Mouse (Mus musculus): Measurements from ENCODE around the gene Mpig6b. TPM values are rescaled to one million over a fixed set of nuclear protein-coding genes. Genes with fewer than 3 reads are reported as not detected.

Gene Mpig6b
- polyA plus RNA-seq, 1 experiment from 2014 or later: 0.21 TPM

- WGBS: 67% methylated on average over 8 of the region's 8 CpGs
- DNase-seq (peak; percentile 21), ATAC-seq (ENCODE audit: low FRiP score, low TSS enrichment) (no peak)
Measured at GRCm38 (mm10) chr17:35090166-35090932, 24.4 kb upstream of the Mpig6b start.

DNA sequence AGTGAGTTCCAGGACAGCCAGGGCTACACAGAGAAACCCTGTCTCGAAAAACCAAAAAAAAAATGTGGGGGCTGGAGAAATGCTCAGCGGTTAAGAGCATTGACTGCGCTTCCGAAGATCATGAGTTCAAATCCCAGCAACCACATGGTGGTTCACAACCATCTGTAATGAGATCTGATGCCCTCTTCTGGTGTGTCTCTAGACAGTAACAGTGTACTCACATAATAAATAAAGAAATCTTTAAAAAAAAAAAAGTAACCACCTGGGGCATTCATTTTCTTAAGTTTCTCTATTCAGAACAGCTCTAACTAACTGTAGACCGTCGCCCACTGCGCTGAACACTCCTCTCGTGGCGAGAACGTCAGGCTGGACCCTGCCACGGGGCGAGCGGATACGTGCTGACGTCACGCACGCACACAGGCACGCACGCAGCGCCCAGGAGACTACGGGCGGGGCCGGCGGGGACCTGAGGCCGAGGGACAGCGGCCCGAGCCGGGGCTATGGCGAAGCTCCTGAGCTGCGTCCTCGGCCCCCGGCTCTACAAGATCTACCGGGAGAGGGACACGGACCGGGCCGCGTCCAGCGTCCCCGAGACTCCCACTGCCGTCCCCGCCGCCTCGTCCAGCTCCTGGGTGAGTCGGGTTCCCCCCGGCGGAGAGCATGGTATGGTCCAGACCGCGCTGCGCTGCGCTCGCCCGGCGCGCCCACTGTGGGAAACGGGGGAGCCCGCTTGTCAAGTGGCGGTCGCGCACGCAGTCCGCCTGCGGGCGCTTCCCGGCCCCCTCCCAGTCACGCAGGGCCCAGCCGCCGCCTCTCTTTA is 23.1 kb upstream of the Mpig6b start, which contains the start of gene Abhd16a:
TSS of gene Abhd16a (plus strand) at position 439 of the 820 bp plus-strand sequence.
- peak within 1 kb of the TSS; percentile 98 for H3K27ac ChIP-seq (replicated peaks; ENCODE audit: low read depth, low read length)
- ATAC-seq (ENCODE audit: low FRiP score, low TSS enrichment): peak; percentile 98
- no peaks in the 10 kb centered on the region for H3K9me3 ChIP-seq (ENCODE audit: control insufficient read depth, low read length)
- H3K36me3 ChIP-seq (ENCODE audit: control insufficient read depth, insufficient read depth, low read length): peaks cover 26% of the 10 kb centered on the region
- DNase-seq: peak; percentile 97
- WGBS: 3% methylated on average over 66 of the region's 67 CpGs
- H3K9ac ChIP-seq (replicated peaks; ENCODE audit: low read length): peak within 1 kb of the TSS; percentile 93
- no peaks in the 10 kb centered on the region for H3K27me3 ChIP-seq (ENCODE audit: control insufficient read depth, insufficient read depth, low read length)
- H3K4me3 ChIP-seq (replicated peaks; ENCODE audit: low read depth, low read length): peak within 1 kb of the TSS; percentile 61
- H3K4me1 ChIP-seq (ENCODE audit: control insufficient read depth, insufficient read depth, low read length): peaks cover 12% of the 10 kb centered on the region
- H3K4me2 ChIP-seq (ENCODE audit: low read length): peak within 1 kb of the TSS; percentile 76

More at GRCm38 (mm10) chr17:35090166-35090932, 24.4 kb upstream of the Mpig6b start:
- Histone ChIP-seq H3K27ac (replicated peaks; ENCODE audit: low read depth, low read length) (peak overlapping the region; percentile 45; the same call in 1 of the 2 replicates), H3K36me3 (ENCODE audit: control insufficient read depth, insufficient read depth, low read length) (peaks cover 38% of the 10 kb centered on the region), H3K4me1 (ENCODE audit: control insufficient read depth, insufficient read depth, low read length) (peaks cover 12% of the 10 kb centered on the region), H3K4me3 (replicated peaks; ENCODE audit: low read depth, low read length) (peak overlapping the region; percentile 61), H3K4me2 (ENCODE audit: low read length) (peak overlapping the region; percentile 76), H3K27me3 (ENCODE audit: control insufficient read depth, insufficient read depth, low read length) (no peaks in the 10 kb centered on the region), H3K9me3 (ENCODE audit: control insufficient read depth, low read length) (no peaks in the 10 kb centered on the region), H3K9ac (replicated peaks; ENCODE audit: low read length) (peak overlapping the region; percentile 93)

DNA sequence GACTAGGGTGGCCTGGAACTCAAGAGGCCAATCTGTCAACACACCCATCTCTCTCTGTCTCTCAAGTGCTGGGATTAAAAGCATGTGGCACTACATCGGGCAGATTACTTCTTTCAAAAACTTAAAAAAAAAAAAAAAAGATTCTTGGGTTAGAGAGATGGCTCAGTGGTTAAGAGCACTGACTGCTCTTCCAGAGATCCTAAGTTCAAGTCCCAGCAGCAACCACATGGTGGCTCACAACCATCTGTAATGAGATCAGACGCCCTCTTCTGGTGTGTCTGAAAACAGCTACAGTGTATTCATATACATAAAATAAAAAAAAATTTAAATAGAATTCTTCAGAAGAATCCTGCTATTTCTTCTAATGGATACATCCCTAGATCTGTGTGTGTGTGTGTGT is 22.2 kb upstream of the Mpig6b start:
- WGBS: 53% methylated on average over 2 of the region's 2 CpGs
- H3K4me2 ChIP-seq (ENCODE audit: low read length): no peak overlapping the region
- H3K27ac ChIP-seq (replicated peaks; ENCODE audit: low read depth, low read length): no peak overlapping the region

GRCm38 (mm10) chr17:35085208-35085865 is 19.4 kb upstream of the Mpig6b start, which contains the start of gene Ly6g6f:
TSS of gene Ly6g6f (minus strand) at chr17:35085610.
- ATAC-seq (ENCODE audit: low FRiP score, low TSS enrichment) (no peak), DNase-seq (no peak)
- H3K4me3 ChIP-seq (replicated peaks; ENCODE audit: low read depth, low read length): no peak within 1 kb of the TSS
- no peak within 1 kb of the TSS for H3K9ac ChIP-seq (replicated peaks; ENCODE audit: low read length)
- peaks cover 6% of the 10 kb centered on the region for H3K4me1 ChIP-seq (ENCODE audit: control insufficient read depth, insufficient read depth, low read length)
- WGBS: 85% methylated on average over 7 of the region's 7 CpGs
- no peak within 1 kb of the TSS for H3K4me2 ChIP-seq (ENCODE audit: low read length)
- no peaks in the 10 kb centered on the region for H3K9me3 ChIP-seq (ENCODE audit: control insufficient read depth, low read length)
- H3K27ac ChIP-seq (replicated peaks; ENCODE audit: low read depth, low read length): no peak within 1 kb of the TSS
- no peaks in the 10 kb centered on the region for H3K36me3 ChIP-seq (ENCODE audit: control insufficient read depth, insufficient read depth, low read length)
- H3K27me3 ChIP-seq (ENCODE audit: control insufficient read depth, insufficient read depth, low read length): no peaks in the 10 kb centered on the region

More for the DNA sequence above, 22.2 kb upstream of the Mpig6b start:
- H3K9me3 ChIP-seq (ENCODE audit: control insufficient read depth, low read length): no peaks in the 10 kb centered on the region
- H3K4me3 ChIP-seq (replicated peaks; ENCODE audit: low read depth, low read length): no peak overlapping the region
- H3K9ac ChIP-seq (replicated peaks; ENCODE audit: low read length): no peak overlapping the region
- no peak for DNase-seq
- H3K4me1 ChIP-seq (ENCODE audit: control insufficient read depth, insufficient read depth, low read length): peaks cover 12% of the 10 kb centered on the region
- no peaks in the 10 kb centered on the region for H3K27me3 ChIP-seq (ENCODE audit: control insufficient read depth, insufficient read depth, low read length)
- ATAC-seq (ENCODE audit: low FRiP score, low TSS enrichment): no peak
- peaks cover 17% of the 10 kb centered on the region for H3K36me3 ChIP-seq (ENCODE audit: control insufficient read depth, insufficient read depth, low read length)

- H3K9ac ChIP-seq (replicated peaks; ENCODE audit: low read length): no peak overlapping the region
- H3K36me3 ChIP-seq (ENCODE audit: control insufficient read depth, insufficient read depth, low read length): no peaks in the 10 kb centered on the region
- no peaks in the 10 kb centered on the region for H3K27me3 ChIP-seq (ENCODE audit: control insufficient read depth, insufficient read depth, low read length)
- no peaks in the 10 kb centered on the region for H3K9me3 ChIP-seq (ENCODE audit: control insufficient read depth, low read length)
- no peaks in the 10 kb centered on the region for H3K4me1 ChIP-seq (ENCODE audit: control insufficient read depth, insufficient read depth, low read length)
- WGBS: 82% methylated on average over 3 of the region's 3 CpGs
- no peak for ATAC-seq (ENCODE audit: low FRiP score, low TSS enrichment)
- no peak overlapping the region for H3K4me3 ChIP-seq (replicated peaks; ENCODE audit: low read depth, low read length)
- DNase-seq: no peak
- H3K4me2 ChIP-seq (ENCODE audit: low read length): no peak overlapping the region
- no peak overlapping the region for H3K27ac ChIP-seq (replicated peaks; ENCODE audit: low read depth, low read length)
Measured at GRCm38 (mm10) chr17:35083929-35084497, 18.0 kb upstream of the Mpig6b start.

DNA sequence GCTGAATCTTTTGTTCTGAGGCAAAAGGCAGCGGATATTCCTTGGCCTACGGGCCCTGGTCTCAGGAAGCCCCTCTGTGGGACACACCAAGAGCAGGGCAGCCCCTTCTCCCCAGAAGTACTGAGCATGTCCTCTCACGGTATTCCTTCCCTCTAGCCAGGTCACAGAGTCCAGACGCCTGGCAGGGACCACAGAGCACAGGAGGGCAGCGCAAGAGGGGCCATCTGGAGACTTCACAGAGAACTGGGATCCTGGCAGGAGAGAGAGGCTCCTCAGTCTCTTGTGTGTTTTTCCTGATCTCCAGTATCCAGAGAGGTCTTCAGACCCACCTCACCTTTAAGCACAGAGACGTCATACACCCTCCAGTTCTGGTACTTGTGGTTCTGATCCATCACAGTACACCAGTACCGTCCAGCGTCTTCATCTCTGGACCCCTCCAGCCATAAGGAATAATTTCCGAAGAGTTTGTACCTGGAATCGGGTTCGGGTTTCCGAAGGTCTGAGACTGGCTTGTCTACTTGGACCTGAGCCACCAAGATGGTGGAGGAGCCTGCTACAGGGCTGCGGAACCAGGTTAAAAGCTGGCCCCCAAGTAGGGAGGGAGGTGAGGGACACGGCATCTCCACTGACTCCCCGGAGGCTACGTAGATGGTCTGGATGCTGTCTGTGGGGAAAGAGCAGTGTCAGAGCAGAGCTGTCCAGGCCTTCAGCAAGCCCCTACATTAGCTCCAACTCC is 17.0 kb upstream of the Mpig6b start:
- H3K4me3 ChIP-seq (replicated peaks; ENCODE audit: low read depth, low read length): no peak overlapping the region
- no peaks in the 10 kb centered on the region for H3K4me1 ChIP-seq (ENCODE audit: control insufficient read depth, insufficient read depth, low read length)
- H3K36me3 ChIP-seq (ENCODE audit: control insufficient read depth, insufficient read depth, low read length): no peaks in the 10 kb centered on the region
- DNase-seq: no peak
- no peaks in the 10 kb centered on the region for H3K9me3 ChIP-seq (ENCODE audit: control insufficient read depth, low read length)
- ATAC-seq (ENCODE audit: low FRiP score, low TSS enrichment): no peak
- no peak overlapping the region for H3K9ac ChIP-seq (replicated peaks; ENCODE audit: low read length)
- no peak overlapping the region for H3K27ac ChIP-seq (replicated peaks; ENCODE audit: low read depth, low read length)
- H3K4me2 ChIP-seq (ENCODE audit: low read length): no peak overlapping the region
- 89% methylated on average over 16 of the region's 16 CpGs for WGBS
- H3K27me3 ChIP-seq (ENCODE audit: control insufficient read depth, insufficient read depth, low read length): no peaks in the 10 kb centered on the region

- Histone ChIP-seq H3K9me3 (ENCODE audit: control insufficient read depth, low read length) (no peaks in the 10 kb centered on the region), H3K9ac (replicated peaks; ENCODE audit: low read length) (no peak overlapping the region), H3K4me1 (ENCODE audit: control insufficient read depth, insufficient read depth, low read length) (no peaks in the 10 kb centered on the region), H3K4me3 (replicated peaks; ENCODE audit: low read depth, low read length) (no peak overlapping the region), H3K36me3 (ENCODE audit: control insufficient read depth, insufficient read depth, low read length) (no peaks in the 10 kb centered on the region), H3K4me2 (ENCODE audit: low read length) (no peak overlapping the region), H3K27ac (replicated peaks; ENCODE audit: low read depth, low read length) (no peak overlapping the region), H3K27me3 (ENCODE audit: control insufficient read depth, insufficient read depth, low read length) (no peaks in the 10 kb centered on the region)
- ATAC-seq (ENCODE audit: low FRiP score, low TSS enrichment): no peak
- DNase-seq: no peak
- WGBS: 81% methylated on average over 4 of the region's 4 CpGs
Measured at GRCm38 (mm10) chr17:35080710-35081109, 14.7 kb upstream of the Mpig6b start.

DNA sequence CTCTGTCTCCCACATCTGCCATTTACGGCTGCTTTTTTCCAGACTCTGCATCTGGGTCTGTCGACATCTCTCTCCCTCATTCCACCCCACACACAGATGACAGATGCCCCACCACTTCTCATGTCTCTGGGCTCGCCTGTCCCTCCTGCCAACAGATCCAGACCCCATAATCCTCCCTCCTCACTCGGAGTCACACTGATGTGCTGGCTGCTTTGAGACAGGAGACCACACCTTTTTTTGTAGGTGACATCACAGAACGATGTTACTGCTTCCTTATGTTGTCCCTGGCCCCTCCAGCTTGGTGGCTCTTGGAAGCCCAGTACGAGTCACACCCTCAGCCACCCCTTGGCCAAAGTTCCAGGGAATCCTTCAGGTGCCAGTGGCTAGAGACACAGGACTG is 14.3 kb upstream of the Mpig6b start:
- DNase-seq (no peak), ATAC-seq (ENCODE audit: low FRiP score, low TSS enrichment) (no peak)
- no peak overlapping the region for H3K27ac ChIP-seq (replicated peaks; ENCODE audit: low read depth, low read length)
- H3K36me3 ChIP-seq (ENCODE audit: control insufficient read depth, insufficient read depth, low read length): no peaks in the 10 kb centered on the region
- no peaks in the 10 kb centered on the region for H3K9me3 ChIP-seq (ENCODE audit: control insufficient read depth, low read length)
- H3K4me2 ChIP-seq (ENCODE audit: low read length): no peak overlapping the region
- no peaks in the 10 kb centered on the region for H3K27me3 ChIP-seq (ENCODE audit: control insufficient read depth, insufficient read depth, low read length)
- WGBS: 57% methylated on average over 6 of the region's 6 CpGs
- no peaks in the 10 kb centered on the region for H3K4me1 ChIP-seq (ENCODE audit: control insufficient read depth, insufficient read depth, low read length)
- no peak overlapping the region for H3K4me3 ChIP-seq (replicated peaks; ENCODE audit: low read depth, low read length)
- no peak overlapping the region for H3K9ac ChIP-seq (replicated peaks; ENCODE audit: low read length)

Data from midbrain, embryonic 14.5 days (tissue).